Mouse (Mus musculus) liver, embryonic 14.5 days (tissue): Measurements from ENCODE around the gene Gtf2f2.

Experiments
- CTCF ChIP-seq: IDR thresholded peaks from 2 replicates; pipeline ENCODE4 v1.5.1; 2016; ENCODE audit warnings: antibody characterized with exemption, low read depth, control low read depth
- EP300 ChIP-seq: IDR thresholded peaks from 2 replicates; pipeline ENCODE4 v1.6.1; 2016; ENCODE audit warnings: antibody characterized with exemption, low read depth

GRCm38 (mm10) chr14:75923314-75924052 is 87.2 kb downstream of the Gtf2f2 start:
- TF ChIP-seq CTCF = no peak
- no peak for TF ChIP-seq EP300
